Mouse (Mus musculus): ENCODE measurements around the gene Prss48.
"Not testable (repeated sequence)": the region's sequence is repeated elsewhere in the genome, so short reads cannot be mapped to it uniquely, and the experiment has no call there.

Gene Prss48

DNA sequence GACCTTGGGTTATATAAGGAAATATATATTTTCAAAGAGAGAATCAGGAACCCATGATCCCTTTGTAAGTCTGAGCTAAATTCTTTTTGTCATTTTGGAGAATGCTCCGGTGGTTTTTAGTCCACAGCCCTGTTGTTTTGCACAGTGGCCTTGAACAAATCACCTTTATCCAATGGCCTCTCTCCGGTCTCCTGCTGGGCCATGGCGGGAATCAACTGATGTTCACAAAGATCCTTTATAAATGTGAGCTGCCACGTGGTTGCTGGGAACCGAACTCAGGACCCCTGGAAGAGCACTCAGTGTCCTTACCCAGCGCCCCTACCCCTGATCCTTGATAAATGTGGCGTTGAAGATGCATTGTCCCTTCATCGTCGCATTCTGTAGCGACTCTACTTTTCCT lies 2.5 kb upstream of the Prss48 start:
- no peak for DNase-seq (ENCODE audit: low read depth)

DNA sequence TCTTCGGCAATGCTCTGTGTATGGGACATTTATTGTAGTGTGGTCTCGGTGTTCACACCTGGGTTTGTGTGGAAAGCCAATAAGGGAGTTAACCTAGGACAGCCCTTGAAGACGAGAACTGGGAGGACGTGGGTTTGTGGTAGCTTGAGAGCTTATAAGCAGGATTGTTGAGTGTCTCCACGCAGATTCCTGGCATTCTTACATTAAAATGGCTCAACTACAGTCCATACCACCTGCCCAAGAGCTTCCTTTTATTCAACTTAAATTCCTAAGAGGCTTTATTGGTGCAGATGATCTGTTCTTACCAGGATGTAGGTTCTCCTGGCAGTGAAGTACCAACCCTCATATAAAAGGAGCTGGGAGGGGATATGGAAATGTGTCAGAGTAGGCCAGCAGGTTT lies 649 bp upstream of the Prss48 start:
- DNase-seq (ENCODE audit: low read depth), result no peak

DNA sequence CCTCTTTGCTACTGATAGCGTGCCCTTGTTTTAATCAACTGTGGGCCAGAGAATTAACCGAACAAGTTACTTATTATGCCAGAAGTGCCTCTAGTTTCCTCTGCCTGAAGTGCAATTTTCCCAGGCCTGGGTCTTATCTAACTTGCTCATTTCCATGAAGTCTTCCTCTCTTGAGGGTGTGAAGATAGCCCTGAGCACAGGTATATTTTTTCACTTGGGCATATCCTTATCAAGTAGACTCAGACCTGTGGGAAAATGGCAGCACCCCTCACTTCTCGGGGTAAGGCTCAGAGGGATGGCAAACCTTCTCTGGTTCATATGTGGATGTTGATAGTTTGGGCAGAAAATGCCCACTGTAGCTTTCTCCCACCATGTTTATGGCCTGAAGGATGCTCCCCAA lies 1.0 kb downstream of the Prss48 start:
- no peak for DNase-seq (ENCODE audit: low read depth)

DNA sequence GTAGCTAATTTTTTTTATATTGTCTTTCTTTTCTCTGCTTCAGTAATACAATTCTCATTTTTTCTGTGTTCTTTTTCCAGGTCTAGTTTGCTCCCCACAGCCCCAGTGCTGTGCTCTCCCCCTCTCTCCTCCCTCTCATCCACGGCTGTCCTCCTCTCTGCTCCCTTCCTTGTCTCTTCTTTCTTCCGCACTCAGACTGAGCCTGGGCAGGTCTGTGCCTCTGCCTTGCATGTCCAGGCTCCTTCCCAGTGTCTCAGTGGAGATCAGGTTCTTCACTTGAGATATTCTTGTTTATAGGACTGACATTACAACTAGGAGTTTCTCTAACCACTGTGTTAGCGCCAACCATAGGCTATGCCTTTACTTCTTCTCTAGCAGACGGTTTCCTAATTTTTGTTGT lies 7.6 kb downstream of the Prss48 start:
- no peak for DNase-seq (ENCODE audit: low read depth)

DNA sequence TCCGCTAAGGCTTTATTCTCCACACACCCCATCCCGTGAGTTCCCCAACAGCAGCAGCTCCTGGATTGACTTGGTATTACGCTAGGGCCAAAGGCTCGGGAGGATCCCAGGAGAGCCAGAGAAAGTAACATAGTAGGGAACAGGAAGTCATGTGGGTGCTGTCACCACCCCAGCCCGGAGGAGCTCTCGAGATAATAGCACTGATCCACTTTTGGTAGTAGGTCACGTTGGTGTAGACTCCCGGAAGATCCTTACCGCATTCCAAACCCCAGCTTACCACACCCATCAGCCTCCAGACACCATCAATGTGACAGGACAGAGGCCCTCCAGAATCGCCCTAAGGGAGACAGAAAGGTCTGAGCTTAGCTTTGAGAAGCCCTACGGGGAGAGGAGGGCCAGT lies 8.5 kb downstream of the Prss48 start:
- DNase-seq (ENCODE audit: low read depth), result no peak

DNA sequence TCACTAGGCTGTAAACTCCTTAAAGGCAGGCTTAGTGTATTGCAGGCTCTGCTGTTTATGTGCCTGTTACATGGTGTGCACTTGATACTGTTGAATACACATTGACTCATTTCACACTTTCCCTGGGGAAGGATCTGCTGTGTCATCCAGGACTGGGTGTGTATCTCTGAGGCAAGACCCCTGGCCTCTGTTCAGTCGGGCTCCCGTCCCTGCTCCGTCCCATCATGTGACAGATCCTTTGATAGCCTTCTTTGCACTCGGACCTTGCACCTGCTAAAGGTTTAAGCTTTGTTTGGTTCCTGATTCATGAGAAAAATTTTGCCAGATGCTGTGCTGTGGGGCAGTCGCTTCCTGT lies 10.5 kb downstream of the Prss48 start:
- no peak for DNase-seq (ENCODE audit: low read depth)

DNA sequence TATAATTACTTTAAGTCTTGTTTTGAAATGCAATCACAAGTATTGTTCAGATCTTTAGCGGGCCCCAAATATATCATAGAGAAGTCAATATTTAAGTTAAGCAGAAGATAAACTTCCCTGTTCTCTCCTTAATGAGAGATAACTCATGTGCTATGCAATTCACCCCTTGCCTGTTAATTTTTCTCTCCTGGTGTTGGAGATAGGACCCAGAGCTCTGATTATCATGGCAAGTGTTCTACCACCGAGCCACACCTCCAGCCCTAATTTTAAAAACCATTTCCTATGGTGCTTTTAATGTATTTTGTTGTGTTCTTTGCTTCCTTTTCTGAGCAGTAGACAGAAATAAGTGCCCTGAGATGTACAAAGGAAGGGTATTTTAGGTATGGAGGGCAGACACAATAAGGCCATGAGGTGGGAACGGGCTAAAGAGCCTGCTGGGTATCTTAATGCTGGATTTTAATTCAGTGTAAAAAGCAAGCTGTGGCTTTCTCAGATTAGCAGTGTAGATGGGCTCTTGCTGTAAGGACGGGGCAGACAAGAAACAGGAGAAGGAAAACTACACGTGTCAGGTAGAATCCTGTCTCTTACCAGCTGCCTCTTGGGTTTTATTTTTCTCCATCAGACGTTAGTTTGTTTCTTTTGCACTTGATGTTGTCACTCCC lies 11.0 kb downstream of the Prss48 start:
- DNase-seq (ENCODE audit: low read depth), result no peak

DNA sequence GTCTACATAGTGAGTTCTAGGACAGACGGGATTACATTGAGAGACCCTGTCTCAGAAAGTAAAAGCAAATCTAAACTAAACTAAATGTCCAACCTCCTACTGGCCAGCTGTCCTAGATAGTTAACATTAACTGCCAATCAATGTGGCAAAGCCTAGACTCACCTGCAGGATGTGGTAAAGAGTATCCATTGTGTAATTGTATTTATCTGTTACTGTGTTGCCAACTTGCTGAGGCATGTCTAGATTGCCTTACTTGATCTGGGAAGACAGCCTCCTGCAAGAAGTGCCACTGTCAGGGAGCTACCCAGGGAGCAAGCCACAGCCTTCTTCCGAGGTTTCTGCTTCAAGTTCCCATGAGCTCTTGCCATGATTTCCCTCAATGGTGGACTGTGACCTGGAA lies 15.1 kb downstream of the Prss48 start:
- DNase-seq (ENCODE audit: low read depth), result no peak

GRCm38 (mm10) chr3:85984537-85984936 lies 17.8 kb downstream of the Prss48 start:
- no peak for DNase-seq (ENCODE audit: low read depth)

- not testable (repeated sequence) for DNase-seq (ENCODE audit: low read depth)
These were observed 20.5 kb downstream of the Prss48 start for GRCm38 (mm10) chr3:85981761-85982160.

- no peak for DNase-seq (ENCODE audit: low read depth)
These were observed 22.3 kb downstream of the Prss48 start for GRCm38 (mm10) chr3:85980036-85980435.

GRCm38 (mm10) chr3:85974451-85974850 lies 27.8 kb downstream of the Prss48 start:
- DNase-seq (ENCODE audit: low read depth), result no peak

- no peak for DNase-seq (ENCODE audit: low read depth)
These were observed 28.7 kb downstream of the Prss48 start for GRCm38 (mm10) chr3:85973376-85974140.

GRCm38 (mm10) chr3:85971599-85971975 lies 30.7 kb downstream of the Prss48 start:
- no peak for DNase-seq (ENCODE audit: low read depth)

DNA sequence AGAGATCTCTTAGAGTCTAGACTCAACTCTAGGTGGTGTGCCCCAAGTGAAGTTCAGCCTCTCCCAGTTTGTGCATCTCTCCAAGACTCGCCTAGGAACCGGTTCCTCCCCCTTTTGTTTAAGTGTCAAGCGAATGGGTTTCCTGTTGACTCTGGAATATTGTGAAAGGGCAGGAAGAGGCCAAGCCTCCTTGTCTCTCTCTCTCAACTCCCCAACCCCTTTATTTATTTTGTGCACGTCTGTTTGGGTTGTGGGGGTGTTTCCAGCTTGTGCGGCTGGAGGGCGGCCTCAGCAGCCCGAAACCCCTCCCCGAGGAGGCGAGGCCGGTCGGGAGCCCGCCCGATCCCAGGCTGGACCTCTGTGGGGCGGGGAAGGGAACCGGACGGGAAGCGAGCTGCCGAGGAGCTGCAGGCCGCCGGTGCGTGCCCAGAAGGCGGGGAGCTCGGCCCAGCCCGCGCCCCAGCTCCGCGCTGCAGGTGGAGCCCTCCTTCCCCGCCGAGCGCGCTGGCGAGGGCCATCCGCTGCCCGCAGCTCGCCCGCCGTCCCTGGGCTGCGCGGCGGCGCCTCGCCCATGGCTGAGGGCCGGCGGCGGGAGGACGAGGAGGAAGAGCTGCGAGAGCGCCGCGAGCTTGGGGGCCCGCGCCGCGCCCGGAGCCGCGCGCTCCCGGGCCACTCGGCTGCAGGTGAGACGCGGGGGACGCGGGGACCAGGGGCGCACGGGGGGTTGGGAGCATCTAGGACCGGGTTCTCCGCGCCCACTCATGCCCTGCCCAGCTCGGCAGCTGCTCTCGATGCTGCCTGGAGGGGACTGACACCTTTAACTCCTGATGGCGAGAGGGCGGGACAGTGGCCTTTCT lies 31.3 kb downstream of the Prss48 start, which contains the start of gene Sh3d19:
TSS of gene Sh3d19 (plus strand) at position 368 of the 857 bp plus-strand sequence.
- no peak for DNase-seq (ENCODE audit: low read depth)

DNA sequence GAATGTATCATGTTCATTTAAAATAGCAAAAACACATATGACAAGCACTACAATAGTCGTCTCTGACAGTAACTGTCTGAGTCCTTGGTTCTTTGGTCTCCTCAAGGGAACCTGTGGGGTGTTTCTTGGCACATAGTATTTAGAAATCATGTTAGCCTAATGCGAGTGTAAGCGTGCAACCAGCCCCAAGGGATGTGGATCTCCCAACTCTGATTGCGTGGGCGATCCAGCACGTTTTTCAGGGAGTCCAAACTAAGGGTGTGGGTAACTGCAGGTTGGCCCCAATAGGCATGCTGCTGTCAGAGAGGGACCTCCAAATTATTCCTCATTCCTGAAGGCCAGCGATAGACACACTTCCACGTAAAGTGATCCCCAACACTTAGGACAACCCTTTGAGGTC lies 33.3 kb downstream of the Prss48 start:
- DNase-seq (ENCODE audit: low read depth), result no peak

- DNase-seq (ENCODE audit: low read depth), result no peak
These were observed 36.8 kb downstream of the Prss48 start for GRCm38 (mm10) chr3:85965479-85965878.

GRCm38 (mm10) chr3:85961134-85961533 lies 41.2 kb downstream of the Prss48 start:
- DNase-seq (ENCODE audit: low read depth), result no peak

DNA sequence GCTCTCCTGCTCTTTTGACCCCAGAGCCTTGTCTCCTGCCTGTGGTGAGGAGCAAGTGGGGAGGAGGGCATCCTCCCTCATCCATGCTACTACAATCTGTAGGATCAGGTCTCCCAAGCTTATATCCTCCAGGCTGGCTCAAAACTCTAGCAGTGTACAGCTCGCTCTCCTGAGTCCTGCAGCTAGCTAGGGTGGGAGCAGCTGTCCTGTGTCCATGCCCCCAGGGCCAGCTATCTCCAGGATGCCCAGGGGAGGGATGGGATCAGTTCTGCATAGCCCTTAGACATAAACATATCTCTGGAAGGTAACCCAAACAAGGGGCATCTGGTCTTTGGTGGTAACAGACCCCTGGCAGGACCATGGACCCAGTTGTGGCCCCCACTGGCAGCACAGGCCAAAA lies 42.6 kb downstream of the Prss48 start:
- no peak for DNase-seq (ENCODE audit: low read depth)

DNA sequence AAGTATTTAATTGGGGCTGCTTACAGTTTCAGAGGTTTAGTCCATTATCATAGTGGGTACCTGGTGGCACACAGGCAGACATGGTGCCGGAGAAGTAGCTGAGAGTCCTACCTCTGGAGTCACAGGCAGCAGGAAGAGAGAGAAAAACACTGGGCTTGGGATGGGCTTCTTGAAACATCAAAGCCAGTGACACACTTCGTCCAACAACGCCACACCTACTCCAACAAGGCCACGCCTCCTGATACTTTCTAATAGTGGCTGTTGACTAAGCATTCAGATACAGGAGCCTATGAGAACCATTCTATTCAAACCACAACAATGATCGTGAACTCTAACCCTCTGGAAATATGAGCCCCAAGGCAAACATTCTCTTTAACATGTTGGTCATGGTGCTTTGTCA lies 46.6 kb downstream of the Prss48 start:
- DNase-seq (ENCODE audit: low read depth), result no peak

DNA sequence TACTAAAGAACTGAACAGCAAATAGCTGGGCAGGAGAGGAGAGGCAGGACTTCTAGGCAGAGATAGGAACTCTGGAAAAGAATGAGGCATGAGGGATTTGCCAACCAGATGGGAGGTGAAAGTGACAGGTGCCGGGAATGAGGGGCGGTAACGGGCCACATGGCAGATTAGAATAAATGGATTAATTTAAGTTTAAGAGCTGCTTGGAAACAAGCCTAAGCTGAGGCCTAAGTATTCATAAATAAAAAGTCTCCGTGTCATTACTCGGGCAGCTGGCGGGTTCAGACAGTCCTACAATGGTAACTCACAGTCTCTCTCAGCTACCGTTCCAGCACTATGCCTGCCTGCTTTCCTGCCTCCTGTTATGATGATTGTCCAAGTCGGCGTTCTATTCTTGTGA lies 47.0 kb downstream of the Prss48 start:
- no peak for DNase-seq (ENCODE audit: low read depth)

DNA sequence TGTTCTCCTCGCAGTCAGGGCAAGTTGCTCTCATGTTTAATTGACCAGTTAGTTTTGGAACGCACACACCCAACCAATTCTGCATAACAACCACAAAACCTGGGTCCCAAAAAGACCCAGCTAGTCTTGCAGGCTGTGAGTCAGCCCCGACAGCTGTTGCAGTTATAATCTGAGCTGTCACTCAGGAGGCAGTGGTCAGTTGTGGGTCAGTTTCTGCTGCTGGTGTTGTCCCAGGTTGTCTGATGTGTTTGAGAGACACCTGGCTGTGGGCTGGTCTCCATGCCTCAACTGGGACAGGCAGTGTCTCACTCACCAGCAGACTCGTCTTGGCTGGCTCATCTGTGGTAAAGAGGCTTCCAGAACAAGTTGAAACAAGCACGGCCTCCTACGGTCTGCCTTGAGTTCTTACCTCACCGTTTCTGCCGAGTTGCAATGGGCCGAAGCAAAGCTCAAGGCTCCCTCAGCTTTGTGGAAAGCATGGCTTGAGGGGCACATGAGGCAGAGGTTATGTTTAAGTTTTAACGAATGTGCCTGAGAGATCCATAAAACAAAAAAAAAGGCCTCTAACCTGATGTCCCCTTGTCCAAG lies 49.5 kb downstream of the Prss48 start:
- no peak for DNase-seq (ENCODE audit: low read depth)

DNA sequence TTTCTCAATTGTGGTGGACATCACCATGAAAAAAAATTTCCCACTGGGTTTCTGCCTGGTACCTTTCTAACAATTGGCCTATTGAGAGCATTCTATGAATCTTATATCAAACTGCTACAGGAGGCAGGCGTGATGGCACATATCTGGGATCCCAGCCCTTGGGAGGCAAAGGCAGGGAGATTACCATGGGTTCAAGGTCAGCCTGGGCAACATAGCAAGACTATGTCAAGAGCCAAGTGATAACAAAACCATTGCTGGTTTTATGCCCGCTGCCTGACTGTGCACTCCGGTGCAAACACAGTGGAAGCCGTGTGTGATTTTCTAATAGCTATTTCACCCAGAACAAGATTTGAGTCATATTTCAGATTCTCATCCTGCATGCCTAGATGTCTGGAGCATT lies 51.4 kb downstream of the Prss48 start:
- DNase-seq (ENCODE audit: low read depth), result no peak
